Mouse (Mus musculus) spleen, postnatal 10 days (tissue): ENCODE results near the gene Klrb1a.
"Not testable (repeated sequence)": the region's sequence is repeated elsewhere in the genome, so short reads cannot be mapped to it uniquely, and the experiment has no call there.

Experiments used
- DNase-seq, 2 experiments: peaks; one replicate each; pipeline ENCODE4 v3.0.0; 2021 to 2022; ENCODE audit warnings: low spot score in 2 of 2

Gene Klrb1a

GRCm38 (mm10) chr6:128623433-128623832, at the start of gene Klrb1a:
Gene Klrb1a (minus strand): TSS chr6:128623533.
- not testable (repeated sequence) for DNase-seq

GRCm38 (mm10) chr6:128669936-128670335, 46.6 kb upstream of the Klrb1a start:
- no peak for DNase-seq

DNA sequence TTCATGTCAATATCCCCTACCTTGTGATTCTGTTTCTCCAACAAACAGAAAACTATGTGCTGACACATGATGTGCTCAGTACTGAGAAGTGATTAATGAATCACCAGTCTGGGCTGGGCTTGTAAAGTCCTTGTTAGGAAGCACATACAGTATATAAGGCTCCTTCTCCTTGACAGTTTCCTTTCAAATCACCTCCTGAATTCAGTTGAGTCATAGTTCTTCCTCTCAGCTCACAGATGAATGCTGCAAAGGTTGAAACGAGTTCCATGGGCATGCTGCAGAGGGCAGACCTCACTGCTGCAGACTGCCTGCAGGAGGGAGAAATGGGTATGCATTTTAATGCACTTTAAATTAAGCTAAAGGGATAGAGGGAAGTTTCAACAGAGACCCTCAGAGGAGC, 38.9 kb upstream of the Klrb1a start, which contains the start of gene Clec2h:
Gene Clec2h, plus strand, starts transcription at position 180 of the 400 bp plus-strand sequence.
- DNase-seq = no peak

GRCm38 (mm10) chr6:128661249-128661648, 37.9 kb upstream of the Klrb1a start:
- DNase-seq = no peak

DNA sequence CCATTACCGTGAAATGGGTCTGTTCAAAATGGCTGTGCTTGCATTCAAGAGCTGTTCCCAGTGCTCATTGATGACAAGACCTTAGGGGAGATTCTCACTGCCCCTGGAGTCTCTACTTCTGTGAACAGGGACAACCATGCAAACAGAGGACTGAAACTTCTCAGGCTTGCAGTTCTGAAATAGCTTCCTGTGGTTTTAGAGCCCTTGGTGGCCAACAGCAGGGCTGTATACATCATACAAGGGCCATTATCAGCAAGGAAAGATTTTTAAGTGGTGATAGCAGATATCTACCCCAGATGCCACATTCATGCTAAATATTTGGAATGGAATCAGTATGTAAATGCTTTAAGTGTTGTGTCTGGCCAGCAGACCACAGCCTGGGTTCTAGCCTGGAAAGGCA, 29.6 kb upstream of the Klrb1a start:
- DNase-seq = no peak

DNA sequence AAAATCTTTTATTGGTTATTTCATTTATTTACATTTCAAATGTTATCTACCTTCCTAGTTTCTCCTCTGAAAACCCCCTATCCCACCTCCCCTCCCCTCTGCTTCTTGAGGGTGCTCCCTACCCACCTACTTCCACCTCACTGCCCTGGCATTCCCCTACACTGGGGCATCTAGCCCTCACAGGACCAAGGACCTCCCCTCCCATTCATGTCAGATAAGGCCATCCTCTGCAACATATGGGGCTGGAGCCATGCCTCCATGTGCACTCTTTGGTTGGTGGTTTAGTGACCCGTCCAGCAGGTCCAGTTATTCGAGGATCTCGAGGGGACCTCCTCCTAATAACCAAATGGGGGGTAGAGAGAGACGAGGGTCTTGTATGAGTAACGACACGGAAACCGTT, 27.5 kb upstream of the Klrb1a start:
- DNase-seq = not testable (repeated sequence)

- no peak for DNase-seq
Measured at GRCm38 (mm10) chr6:128650187-128650586, 26.9 kb upstream of the Klrb1a start.

- DNase-seq = no peak
Measured at GRCm38 (mm10) chr6:128649681-128650080, 26.3 kb upstream of the Klrb1a start.

DNA sequence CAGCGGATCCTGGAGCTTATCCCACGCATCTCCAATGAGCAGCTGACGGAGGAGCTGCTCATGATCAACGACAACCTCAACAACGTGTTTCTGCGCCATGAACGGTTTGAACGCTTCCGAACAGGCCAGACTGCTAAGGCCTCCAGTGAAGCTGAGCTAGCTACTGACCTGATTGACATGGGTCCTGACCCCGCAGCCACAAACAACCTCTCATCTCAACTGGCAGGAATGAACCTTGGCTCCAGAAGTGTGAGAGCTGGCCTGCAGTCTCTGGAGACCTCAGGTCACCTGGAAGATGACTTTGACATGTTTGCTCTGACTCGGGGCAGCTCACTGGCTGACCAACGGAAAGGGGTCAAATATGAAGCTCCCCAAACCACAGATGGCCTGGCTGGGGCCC, 22.4 kb upstream of the Klrb1a start:
- not testable (repeated sequence) for DNase-seq

GRCm38 (mm10) chr6:128644694-128645093, 21.4 kb upstream of the Klrb1a start:
- not testable (repeated sequence) for DNase-seq

DNA sequence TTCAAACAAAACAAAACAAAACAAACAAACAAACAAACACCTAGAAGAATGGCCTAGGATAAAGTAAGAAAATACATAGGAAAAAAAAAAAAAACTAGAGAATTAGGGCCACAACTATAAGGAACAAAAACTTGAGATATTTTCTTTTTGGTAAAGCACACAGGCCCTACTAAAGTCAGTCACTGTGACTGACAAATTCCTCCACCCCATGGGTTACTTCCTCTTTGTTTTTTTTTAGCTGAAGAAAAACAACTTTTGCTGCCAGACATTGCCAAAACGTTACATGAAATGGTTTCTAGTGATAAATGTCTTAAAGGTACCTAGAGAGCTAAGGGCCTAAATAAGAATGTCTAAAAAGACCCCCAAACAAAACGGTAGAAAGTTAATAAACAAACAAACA, 20.7 kb upstream of the Klrb1a start:
- DNase-seq = no peak

GRCm38 (mm10) chr6:128641116-128641716, 17.9 kb upstream of the Klrb1a start:
- no peak for DNase-seq

- no peak for DNase-seq
Measured at GRCm38 (mm10) chr6:128640673-128641072, 17.3 kb upstream of the Klrb1a start.

DNA sequence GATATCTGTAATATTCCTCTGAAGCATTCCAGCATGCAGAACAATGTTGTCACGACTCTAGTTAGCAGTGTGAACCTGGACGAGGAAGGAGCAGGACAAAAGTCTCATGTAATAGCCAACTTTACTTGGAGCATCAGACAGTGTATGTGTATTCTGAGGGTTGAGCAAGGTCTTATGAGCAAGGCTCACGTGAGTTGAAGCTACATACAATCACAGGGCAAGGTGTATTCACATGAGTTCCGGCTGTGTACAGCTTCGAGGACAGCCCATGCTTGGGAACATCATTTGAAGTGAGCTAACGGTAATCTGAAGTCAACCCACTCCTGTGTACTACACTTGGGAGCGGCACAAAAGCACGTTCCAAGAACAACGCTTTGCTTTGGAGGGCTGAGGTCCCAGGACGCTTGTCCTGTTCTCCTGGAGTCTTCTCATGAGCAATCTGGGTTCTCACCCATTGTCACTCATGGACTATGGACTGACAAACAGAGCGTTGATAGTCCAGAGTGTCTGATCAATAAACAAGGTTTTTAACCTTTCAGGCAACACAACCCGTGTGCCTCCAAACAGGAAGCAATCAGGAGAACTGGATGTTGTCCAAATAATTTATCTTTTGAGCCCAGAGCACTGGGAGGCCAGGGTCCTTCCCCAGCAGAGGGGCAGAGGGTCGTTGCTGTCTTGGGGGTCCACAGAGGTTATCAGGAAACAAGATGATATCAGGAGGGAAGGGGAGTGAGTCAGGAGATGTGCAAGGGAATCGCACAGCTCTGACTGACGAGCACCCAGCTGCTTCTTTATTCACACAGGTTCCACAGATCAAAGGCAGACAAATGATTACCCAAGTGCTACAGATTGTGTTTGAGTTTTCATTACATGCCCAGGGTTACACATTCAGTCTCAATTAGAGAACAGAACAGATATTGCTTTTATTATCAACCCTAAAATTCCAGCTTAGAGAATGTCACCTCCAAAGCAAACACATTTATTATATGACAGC, 7.9 kb upstream of the Klrb1a start:
- not testable (repeated sequence) for DNase-seq

GRCm38 (mm10) chr6:128629771-128630739, 6.7 kb upstream of the Klrb1a start:
- peak in 1 of 2 experiments; percentile 33 for DNase-seq

- DNase-seq = not testable (repeated sequence)
Measured at GRCm38 (mm10) chr6:128625246-128625645, 1.9 kb upstream of the Klrb1a start.

DNA sequence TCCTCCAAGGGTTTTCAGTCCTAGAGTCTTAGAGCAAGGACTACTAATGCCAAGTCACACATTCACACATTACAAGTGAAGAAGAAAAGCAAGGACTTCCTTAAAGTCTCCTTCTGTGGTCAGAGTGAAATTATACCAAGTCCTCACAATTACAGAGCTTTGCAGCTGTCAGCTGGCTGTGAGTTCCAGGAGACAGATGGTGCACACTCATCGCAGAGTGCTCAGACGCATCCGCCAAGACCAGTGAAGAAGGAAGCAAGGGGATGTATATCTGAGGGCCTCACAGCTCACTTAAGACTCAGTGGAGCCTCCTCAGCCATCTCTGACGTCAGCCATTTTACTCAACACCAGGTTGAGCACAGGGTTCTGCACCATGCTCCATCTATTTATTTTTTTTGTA, 1.1 kb upstream of the Klrb1a start:
- no peak for DNase-seq

GRCm38 (mm10) chr6:128622733-128623132, 600 bp downstream of the Klrb1a start:
- no peak for DNase-seq

DNA sequence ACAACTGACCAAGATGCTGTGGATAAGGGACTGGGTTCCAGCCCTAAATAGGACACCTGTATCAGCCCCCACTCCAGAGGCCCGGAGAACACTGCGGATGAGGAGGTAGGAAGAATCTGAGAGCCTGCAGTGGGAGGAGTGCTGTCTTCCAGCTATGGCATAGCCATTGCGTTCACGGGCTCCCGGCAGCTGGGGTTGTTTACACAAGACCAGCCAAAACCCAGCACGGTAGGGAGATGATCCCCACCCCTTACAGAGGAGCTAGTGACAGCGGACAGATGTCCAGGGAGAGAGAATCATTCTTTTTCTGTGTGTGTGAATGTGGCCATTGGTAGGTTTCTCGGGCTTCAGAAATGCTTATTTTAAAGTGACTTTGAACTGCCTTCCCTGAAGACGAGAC, 17.0 kb downstream of the Klrb1a start:
- no peak for DNase-seq

DNA sequence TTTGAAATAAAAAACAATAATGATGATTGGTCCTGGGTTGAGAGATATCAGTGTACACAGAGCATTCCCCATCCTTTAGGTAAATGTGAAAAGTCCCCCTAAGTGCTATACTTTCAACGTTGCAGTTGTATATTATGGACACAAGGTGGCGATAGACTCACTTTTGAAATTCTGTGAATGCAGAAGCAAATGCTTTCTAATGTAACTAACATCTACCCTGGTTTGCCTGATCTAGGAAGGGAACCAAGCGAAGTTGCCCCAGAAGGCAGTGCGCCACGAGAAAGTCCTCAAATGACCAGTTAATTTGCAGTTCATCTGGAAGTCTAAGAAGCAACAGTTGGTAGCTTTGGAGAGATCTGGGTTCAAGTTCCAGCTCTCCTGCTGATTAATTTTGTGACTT, 18.8 kb downstream of the Klrb1a start:
- DNase-seq = peak in 1 of 2 experiments; percentile 17

DNA sequence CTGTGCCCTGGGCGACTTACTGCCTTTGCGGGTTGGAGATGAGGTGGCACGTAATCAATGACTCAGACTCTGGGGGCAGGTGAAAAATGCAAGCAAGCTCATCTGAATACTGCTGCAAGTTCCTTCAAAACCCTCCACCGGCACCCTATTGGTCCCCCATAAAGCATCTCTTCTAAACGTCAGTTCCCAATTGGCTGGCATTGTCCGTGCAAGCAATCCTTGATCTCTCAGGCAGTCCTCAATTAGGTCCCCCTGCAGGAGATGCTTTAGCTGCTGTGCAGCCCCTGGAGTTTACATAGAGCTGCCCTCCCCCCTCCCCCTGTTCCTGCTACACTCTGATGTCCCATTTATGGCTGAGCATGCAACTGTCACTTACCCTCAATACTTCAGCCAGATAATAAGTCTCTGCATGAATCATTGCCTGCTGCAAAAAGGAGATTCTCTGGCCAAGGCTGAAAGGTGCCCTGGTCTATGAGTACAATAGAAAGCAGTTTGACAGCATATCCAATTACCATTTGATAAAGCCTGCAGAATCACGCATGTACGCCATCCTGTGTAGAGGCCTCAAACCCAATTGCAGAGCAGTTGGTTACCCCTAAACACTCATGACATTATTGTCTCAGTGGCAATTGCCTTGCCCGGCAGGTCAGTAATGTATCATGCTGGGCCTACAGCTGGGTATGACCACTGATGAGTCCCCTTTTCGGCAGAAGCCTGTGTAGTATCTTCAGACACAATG, 20.7 kb downstream of the Klrb1a start:
- no peak for DNase-seq
